Mouse (Mus musculus): ENCODE data around the gene Nup214.

GRCm38 (mm10) chr2:32064913-32065312, 90.7 kb downstream of the Nup214 start:
- TF ChIP-seq CTCF (IDR thresholded peaks at IDR 0.05; ENCODE audit: low read depth) (no peak; the same call in 1 of the 2 replicates), EP300 (IDR thresholded peaks at IDR 0.05; ENCODE audit: low read depth) (no peak)

All from liver, embryonic 14.5 days (tissue).